Comparison of ENCODE assay signal across 7 mouse cellular contexts in genomic region chr1:53823687-53824445, GRCm38 (mm10). TPM values are rescaled to one million over a fixed set of nuclear protein-coding genes. Genes with fewer than 3 reads are reported as not detected.
A peak's percentile ranks its signal among the peaks of the same experiment; 100 is the strongest.
DNase-seq lines count a peak whose midpoint lies in the region; ATAC-seq and TF ChIP-seq lines count a peak whose summit lies in the region.

No protein-coding gene starts in this region.

- no peak overlapping the region; the same call in 1 of the 2 replicates for H3K27ac ChIP-seq in ES-E14 (ENCODE audit: insufficient read depth, low read depth, low read length, poor library complexity, severe bottlenecking)
- H3K27ac ChIP-seq in intestine, embryonic 16.5 days (ENCODE audit: low read length) = peak overlapping the region; percentile 68
- peak overlapping the region; percentile 75 for H3K27ac ChIP-seq in limb, embryonic 10.5 days
- H3K27ac ChIP-seq in midbrain, embryonic 14.5 days (replicated peaks; ENCODE audit: low read depth, low read length) = no peak overlapping the region

- no peak overlapping the region; a peak in 1 of 4 replicates for H3K4me3 ChIP-seq in ES-E14 (ENCODE audit: insufficient read depth in 1 of 2, low read depth in 1 of 2, low read length in 2 of 2, poor library complexity in 1 of 2, severe bottlenecking in 1 of 2)
- H3K4me3 ChIP-seq in intestine, embryonic 16.5 days (ENCODE audit: low read length) = peak overlapping the region; percentile 35
- peak overlapping the region; percentile 36 for H3K4me3 ChIP-seq in limb, embryonic 10.5 days
- H3K4me3 ChIP-seq in midbrain, embryonic 14.5 days (replicated peaks; ENCODE audit: low read depth, low read length) = no peak overlapping the region

- H3K4me1 ChIP-seq in ES-E14 (ENCODE audit: control insufficient read depth in 2 of 2, insufficient read depth in 2 of 2, low read length in 2 of 2, poor library complexity in 1 of 2) = peaks cover 0 to 9% of the 10 kb centered on the region in 2 experiments; a peak in 2 of 4 replicates
- peaks cover 3% of the 10 kb centered on the region; the same call in 1 of the 2 replicates for H3K4me1 ChIP-seq in intestine, embryonic 16.5 days (ENCODE audit: control insufficient read depth, insufficient read depth, low read length)
- H3K4me1 ChIP-seq in limb, embryonic 10.5 days = peaks cover 13% of the 10 kb centered on the region
- H3K4me1 ChIP-seq in midbrain, embryonic 14.5 days (ENCODE audit: control insufficient read depth, insufficient read depth, low read length) = peaks cover 6% of the 10 kb centered on the region

- in situ Hi-C loops in ES-E14 (cut with MboI; ENCODE audit: low sequenced_read_pairs in 2 of 2, unreplicated experiment in 2 of 2) = no loop called here

- peak; percentile 44 for DNase-seq in ES-E14 (ENCODE audit: low read depth, low spot score)
- peak; percentile 24 to 47 for DNase-seq in adrenal gland, postnatal 36 days
- DNase-seq in heart, adult 11 months = peak; percentile 98
- peak; percentile 56 for DNase-seq in limb, embryonic 10.5 days (ENCODE audit: low spot score)
- peak; percentile 83 for DNase-seq in midbrain, embryonic 14.5 days
- peak; percentile 12 to 33 for DNase-seq in spleen, postnatal 14 days (ENCODE audit: low spot score in 2 of 2)

- WGBS in intestine, embryonic 16.5 days = 5% methylated on average over 10 of the region's 10 CpGs
- 7% methylated on average over 10 of the region's 10 CpGs for WGBS in limb, embryonic 10.5 days
- under 1% methylated on average over 10 of the region's 10 CpGs for WGBS in midbrain, embryonic 14.5 days

- H3K4me2 ChIP-seq in intestine, embryonic 16.5 days (ENCODE audit: low read depth, low read length) = peak overlapping the region; percentile 54
- peak overlapping the region; percentile 23 for H3K4me2 ChIP-seq in midbrain, embryonic 14.5 days (ENCODE audit: low read length)

- H3K36me3 ChIP-seq in ES-E14 (ENCODE audit: control insufficient read depth, insufficient read depth, low read length, poor library complexity, severe bottlenecking) = no peaks in the 10 kb centered on the region
- no peaks in the 10 kb centered on the region for H3K36me3 ChIP-seq in intestine, embryonic 16.5 days (ENCODE audit: control insufficient read depth, insufficient read depth, low read length)
- no peaks in the 10 kb centered on the region for H3K36me3 ChIP-seq in limb, embryonic 10.5 days
- no peaks in the 10 kb centered on the region for H3K36me3 ChIP-seq in midbrain, embryonic 14.5 days (ENCODE audit: control insufficient read depth, insufficient read depth, low read length)

- H3K9ac ChIP-seq in ES-E14 (ENCODE audit: insufficient read depth, low read depth, low read length, poor library complexity, severe bottlenecking) = no peak overlapping the region
- peak overlapping the region; percentile 49 for H3K9ac ChIP-seq in intestine, embryonic 16.5 days (ENCODE audit: low read depth, low read length)
- no peak overlapping the region for H3K9ac ChIP-seq in midbrain, embryonic 14.5 days (replicated peaks; ENCODE audit: low read length)

- peak; percentile 95 for ATAC-seq in intestine, embryonic 16.5 days
- ATAC-seq in midbrain, embryonic 14.5 days (ENCODE audit: low FRiP score, low TSS enrichment) = peak; percentile 84

- H3K27me3 ChIP-seq in intestine, embryonic 16.5 days (replicated peaks; ENCODE audit: control insufficient read depth, insufficient read depth, low read length) = no peaks in the 10 kb centered on the region
- H3K27me3 ChIP-seq in limb, embryonic 10.5 days (ENCODE audit: low read depth, poor library complexity, severe bottlenecking) = no peaks in the 10 kb centered on the region
- H3K27me3 ChIP-seq in midbrain, embryonic 14.5 days (ENCODE audit: control insufficient read depth, insufficient read depth, low read length) = peaks cover 5% of the 10 kb centered on the region; the same call in 1 of the 2 replicates

- H3K9me3 ChIP-seq in ES-E14 (ENCODE audit: control insufficient read depth, insufficient read depth, low read depth, low read length) = no peaks in the 10 kb centered on the region
- H3K9me3 ChIP-seq in intestine, embryonic 16.5 days (ENCODE audit: control insufficient read depth, low read length) = no peaks in the 10 kb centered on the region
- H3K9me3 ChIP-seq in limb, embryonic 10.5 days (replicated peaks) = no peaks in the 10 kb centered on the region
- H3K9me3 ChIP-seq in midbrain, embryonic 14.5 days (ENCODE audit: control insufficient read depth, low read length) = no peaks in the 10 kb centered on the region

TF ChIP-seq in ES-E14, 5 proteins besides CTCF, POLR2A, EP300 and RAD21:
- no peak for TF ChIP-seq CHD2 (IDR thresholded peaks at IDR 0.05; ENCODE audit: low read depth, low read length)
- no peak for TF ChIP-seq ZNF384 (IDR thresholded peaks at IDR 0.05; ENCODE audit: low read depth, low read length)
- no peak for TF ChIP-seq HCFC1 (IDR thresholded peaks at IDR 0.05; ENCODE audit: borderline replicate concordance, insufficient read depth, low read length)

RNA-seq across cellular contexts. Expression of gene Stk17b, which starts 38.8 kb away (rescaled TPM):
- 5.9 and 10.7 TPM in 2 replicates for total RNA-seq in ES-E14 (2012; rRNA removed)
- total RNA-seq in adrenal gland, postnatal 36 days (2021) = 10 to 100 TPM; 12.2 to 14.8 TPM
- polyA plus RNA-seq in intestine, embryonic 16.5 days (2015; fragmentation: Nextera tagmentation; extraction: Ambion mirVana) = 16.1 and 18.3 TPM in 2 replicates
- polyA plus RNA-seq in limb, embryonic 10.5 days (2016; fragmentation: Nextera tagmentation; extraction: Ambion mirVana) = 6.0 and 7.8 TPM in 2 replicates
- 3.2 and 5.5 TPM in 2 replicates for polyA plus RNA-seq in midbrain, embryonic 14.5 days (2014; fragmentation: Nextera tagmentation; extraction: Ambion mirVana)

Comparison
In these comparisons a context has a peak if more than half of its experiments do, and no peak if none do; other contexts are left out.
1. DNase-seq: peak in every context shown above with its lines; median percentile 98 in heart, adult 11 months; 83 in midbrain, embryonic 14.5 days; 56 in limb, embryonic 10.5 days; 44 in ES-E14; 36 in adrenal gland, postnatal 36 days; 22 in spleen, postnatal 14 days.
2. H3K27ac ChIP-seq: peak in intestine, embryonic 16.5 days (single experiment) and limb, embryonic 10.5 days (single experiment); none in ES-E14 (single experiment) and midbrain, embryonic 14.5 days (single experiment).
3. H3K4me3 ChIP-seq: peak in intestine, embryonic 16.5 days (single experiment) and limb, embryonic 10.5 days (single experiment); none in ES-E14 (0 of 2) and midbrain, embryonic 14.5 days (single experiment).